Mouse (Mus musculus): Measurements from ENCODE around the gene Olfr921. TPM values are rescaled to one million over a fixed set of nuclear protein-coding genes. Genes with fewer than 3 reads are reported as not detected.
A peak's percentile ranks its signal among the peaks of the same experiment; 100 is the strongest.

Gene Olfr921
- 0.06 and 0.08 TPM in 2 replicates for polyA plus RNA-seq (2012; rRNA removed)

DNA sequence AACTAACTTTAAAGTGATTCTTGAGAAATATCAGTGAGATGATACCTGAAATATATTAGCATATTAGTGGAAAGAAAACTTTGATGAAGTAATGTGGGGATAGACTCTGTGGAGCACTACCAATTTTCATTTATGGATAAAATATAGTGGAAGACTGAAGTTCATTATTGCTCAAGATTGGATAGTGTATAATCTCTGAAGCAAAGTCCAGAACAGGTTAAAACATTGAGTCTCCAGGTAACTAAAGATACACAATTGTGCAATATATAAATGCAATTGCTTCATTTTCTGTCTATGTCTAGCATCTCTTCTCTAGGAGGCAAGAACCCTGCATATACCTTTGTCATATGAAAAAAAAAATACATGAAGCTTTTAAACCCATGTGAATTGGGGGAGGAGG lies at the start of gene Olfr921:
TSS of gene Olfr921 (plus strand) at position 301 of the 400 bp plus-strand sequence.
- DNase-seq (ENCODE audit: extremely low spot score in 1 of 2, low spot score in 1 of 2), result no peak

- DNase-seq (ENCODE audit: extremely low spot score in 1 of 2, low spot score in 1 of 2), result no peak
These were observed 48.8 kb upstream of the Olfr921 start for GRCm38 (mm10) chr9:38724044-38724443.

DNA sequence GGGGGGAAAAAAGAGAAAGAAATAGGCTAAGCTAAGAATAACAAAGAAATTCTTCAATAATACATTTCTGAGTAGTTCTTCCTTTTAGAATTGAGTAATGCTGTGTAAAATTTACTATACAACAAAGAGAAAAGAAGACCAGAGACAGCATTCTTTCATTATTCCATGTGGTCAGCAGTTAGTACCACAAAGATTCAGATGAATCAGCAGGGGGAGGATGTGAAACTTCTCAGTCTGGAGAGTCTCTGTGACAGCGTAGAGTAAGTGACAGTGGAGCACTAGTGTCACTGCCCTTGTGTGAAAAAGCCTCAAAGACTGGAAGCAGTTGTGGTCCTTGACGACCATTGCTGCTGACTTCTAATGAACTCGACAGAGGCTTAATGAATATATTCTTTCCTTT lies 44.6 kb upstream of the Olfr921 start:
- DNase-seq (ENCODE audit: extremely low spot score in 1 of 2, low spot score in 1 of 2), result no peak

DNA sequence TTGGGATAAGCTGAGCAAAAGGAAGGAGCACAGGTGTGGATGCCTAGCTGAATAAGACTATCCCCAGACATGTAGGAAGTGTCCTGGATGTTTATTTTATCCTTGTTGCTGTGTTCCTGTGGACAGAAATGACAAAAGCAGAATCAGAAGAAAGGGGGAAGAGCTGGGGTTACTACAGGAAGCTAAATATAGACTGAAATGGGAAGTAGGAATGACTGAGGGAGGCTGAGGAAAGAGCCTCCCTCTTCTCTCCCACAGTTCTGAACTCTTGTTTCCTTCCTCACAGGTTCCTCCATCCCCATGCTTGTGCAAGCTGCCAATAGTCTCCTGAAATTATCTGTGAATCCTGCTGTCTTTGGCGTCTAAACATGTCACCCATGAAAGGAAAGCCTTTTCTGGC lies 31.5 kb upstream of the Olfr921 start:
- DNase-seq (ENCODE audit: extremely low spot score in 1 of 2, low spot score in 1 of 2), result no peak

- DNase-seq (ENCODE audit: extremely low spot score in 1 of 2, low spot score in 1 of 2), result no peak
These were observed 28.1 kb upstream of the Olfr921 start for GRCm38 (mm10) chr9:38744619-38745315.

- no peak for DNase-seq (ENCODE audit: extremely low spot score in 1 of 2, low spot score in 1 of 2)
These were observed 20.9 kb upstream of the Olfr921 start, which contains the start of gene Olfr920 for GRCm38 (mm10) chr9:38751999-38752398. Gene Olfr920 (plus strand): TSS chr9:38752299.

DNA sequence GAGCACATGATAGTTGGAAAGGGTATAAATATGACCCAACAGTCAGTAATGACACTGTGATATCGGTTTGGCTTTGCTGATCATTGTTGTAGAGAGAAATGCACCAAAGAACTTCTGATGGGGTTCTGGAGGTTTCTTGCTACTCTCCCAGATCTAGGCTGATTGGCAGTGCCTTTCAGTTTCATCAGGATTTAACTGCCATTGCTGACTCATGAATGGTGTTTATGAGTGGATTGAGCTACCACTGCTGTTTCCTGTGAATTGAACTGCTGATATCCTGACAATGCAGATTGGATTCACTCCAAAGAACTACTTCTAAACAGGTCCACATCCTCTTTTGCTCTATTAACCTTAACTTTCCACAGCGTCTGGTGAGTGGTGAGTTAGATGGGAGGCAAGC lies 19.8 kb downstream of the Olfr921 start:
- DNase-seq (ENCODE audit: extremely low spot score in 1 of 2, low spot score in 1 of 2), result no peak

DNA sequence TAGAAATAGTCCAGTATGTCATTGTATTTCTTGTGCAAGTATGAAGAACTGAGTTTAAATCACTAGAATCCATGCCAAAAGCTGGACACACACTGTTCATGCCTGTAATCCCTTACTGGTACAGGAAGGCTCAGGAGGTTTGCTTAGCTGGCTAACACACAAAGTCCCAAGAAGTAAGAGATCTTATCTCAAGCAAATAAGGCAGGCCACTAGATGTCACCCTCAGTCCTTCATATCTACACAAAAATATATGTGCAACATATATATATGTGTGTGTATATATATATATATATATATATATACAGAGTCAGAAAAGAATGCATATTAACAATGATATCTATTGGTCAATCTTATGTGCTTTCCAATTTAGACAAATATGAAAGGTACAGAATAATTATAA lies 32.8 kb downstream of the Olfr921 start:
- peak in 1 of 2 experiments; percentile 68 for DNase-seq (ENCODE audit: extremely low spot score in 1 of 2, low spot score in 1 of 2)

DNA sequence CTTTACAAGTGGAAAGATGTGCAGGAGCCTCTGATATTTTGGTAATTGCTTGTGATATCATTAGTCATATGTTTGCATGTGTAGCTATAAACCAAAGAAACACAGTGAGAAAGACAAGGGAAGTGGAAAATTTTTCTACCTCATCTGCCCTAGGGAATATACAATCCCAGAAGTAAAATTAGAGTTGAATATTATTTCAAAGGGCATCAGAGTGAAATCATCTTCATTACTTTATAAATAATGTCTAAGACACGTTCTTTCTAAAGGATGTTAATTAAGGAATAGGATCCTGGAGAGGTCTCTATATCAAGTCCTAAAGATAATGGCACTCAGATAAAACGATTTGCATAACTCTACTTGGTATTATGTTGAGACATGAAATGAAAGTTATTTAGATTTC lies 41.4 kb downstream of the Olfr921 start, which contains the start of gene Olfr922:
TSS of gene Olfr922 (plus strand) at position 301 of the 400 bp plus-strand sequence.
- no peak for DNase-seq (ENCODE audit: extremely low spot score in 1 of 2, low spot score in 1 of 2)

GRCm38 (mm10) chr9:38815458-38815986 lies 42.7 kb downstream of the Olfr921 start:
- DNase-seq (ENCODE audit: extremely low spot score in 1 of 2, low spot score in 1 of 2), result no peak

DNA sequence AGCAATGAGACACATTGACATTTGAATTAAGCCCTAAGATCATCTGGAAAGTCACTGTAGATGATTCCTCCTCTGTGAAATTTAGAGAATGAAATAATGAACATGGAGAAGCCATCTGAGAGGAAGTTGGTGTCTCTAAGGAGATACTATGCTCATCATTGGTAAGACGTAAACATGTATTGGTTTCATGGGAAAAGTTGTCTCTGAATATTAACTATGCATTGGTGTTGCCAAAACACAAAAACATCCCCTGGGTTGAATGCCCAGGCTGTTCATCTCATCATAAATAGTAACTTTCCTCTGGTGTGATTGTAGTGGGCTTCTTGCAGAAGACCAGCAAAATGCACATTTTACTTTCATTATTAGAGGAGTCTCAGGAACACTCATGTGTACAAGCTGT lies 53.4 kb downstream of the Olfr921 start, which contains the start of gene Olfr923:
TSS of gene Olfr923 (plus strand) at position 301 of the 400 bp plus-strand sequence.
- no peak for DNase-seq (ENCODE audit: extremely low spot score in 1 of 2, low spot score in 1 of 2)

Other genes with a start within 250 kb of the Olfr921 start
- gene Olfr910, start 235.2 kb upstream of the Olfr921 start, polyA plus RNA-seq (2012; rRNA removed), result not detected in 2 replicates
- gene Olfr912, start 192.9 kb upstream of the Olfr921 start, polyA plus RNA-seq (2012; rRNA removed), result not detected in 2 replicates
- gene Olfr913, start 180.3 kb upstream of the Olfr921 start, polyA plus RNA-seq (2012; rRNA removed), result not detected in 2 replicates
- not detected in 2 replicates for gene Olfr914, start 168.0 kb upstream of the Olfr921 start, polyA plus RNA-seq (2012; rRNA removed)
- not detected in 2 replicates for gene Olfr916, start 113.2 kb upstream of the Olfr921 start, polyA plus RNA-seq (2012; rRNA removed)
- not detected in 2 replicates for gene Olfr917, start 107.2 kb upstream of the Olfr921 start, polyA plus RNA-seq (2012; rRNA removed)
- not detected in 2 replicates for gene Olfr918, start 98.5 kb upstream of the Olfr921 start, polyA plus RNA-seq (2012; rRNA removed)
- gene Olfr919, start 69.4 kb upstream of the Olfr921 start, polyA plus RNA-seq (2012; rRNA removed), result 0.11 TPM in 1 of 2 replicates, not detected in the other
- 7.5 and 9.8 TPM in 2 replicates for gene Vwa5a, start 54.8 kb upstream of the Olfr921 start, polyA plus RNA-seq (2012; rRNA removed)
- gene Olfr920, start 20.8 kb upstream of the Olfr921 start, polyA plus RNA-seq (2012; rRNA removed), result 0.18 and 0.19 TPM in 2 replicates
- gene Olfr922, start 41.5 kb downstream of the Olfr921 start, polyA plus RNA-seq (2012; rRNA removed), result not detected in 2 replicates
- not detected in 2 replicates for gene Olfr923, start 53.5 kb downstream of the Olfr921 start, polyA plus RNA-seq (2012; rRNA removed)
- gene Olfr924, start 71.4 kb downstream of the Olfr921 start, polyA plus RNA-seq (2012; rRNA removed), result not detected in 2 replicates
- not detected in 2 replicates for gene Olfr26, start 82.0 kb downstream of the Olfr921 start, polyA plus RNA-seq (2012; rRNA removed)
- not detected in 2 replicates for gene Olfr926, start 104.1 kb downstream of the Olfr921 start, polyA plus RNA-seq (2012; rRNA removed)
- gene Olfr930, start 156.7 kb downstream of the Olfr921 start, polyA plus RNA-seq (2012; rRNA removed), result not detected in 2 replicates
- not detected in 2 replicates for gene Olfr933, start 199.2 kb downstream of the Olfr921 start, polyA plus RNA-seq (2012; rRNA removed)
- gene Olfr934, start 215.2 kb downstream of the Olfr921 start, polyA plus RNA-seq (2012; rRNA removed), result not detected in 2 replicates
- not detected in 2 replicates for gene Olfr935, start 226.6 kb downstream of the Olfr921 start, polyA plus RNA-seq (2012; rRNA removed)